Mouse (Mus musculus): ENCODE measurements around the gene Prkar2b. TPM values are rescaled to one million over a fixed set of nuclear protein-coding genes. Genes with fewer than 3 reads are reported as not detected.
"Not testable (repeated sequence)": the region's sequence is repeated elsewhere in the genome, so short reads cannot be mapped to it uniquely, and the experiment has no call there.

The Prkar2b gene
- total and polyA plus RNA-seq, 2 experiments from 2014 or later = 132 to 182 TPM

DNA sequence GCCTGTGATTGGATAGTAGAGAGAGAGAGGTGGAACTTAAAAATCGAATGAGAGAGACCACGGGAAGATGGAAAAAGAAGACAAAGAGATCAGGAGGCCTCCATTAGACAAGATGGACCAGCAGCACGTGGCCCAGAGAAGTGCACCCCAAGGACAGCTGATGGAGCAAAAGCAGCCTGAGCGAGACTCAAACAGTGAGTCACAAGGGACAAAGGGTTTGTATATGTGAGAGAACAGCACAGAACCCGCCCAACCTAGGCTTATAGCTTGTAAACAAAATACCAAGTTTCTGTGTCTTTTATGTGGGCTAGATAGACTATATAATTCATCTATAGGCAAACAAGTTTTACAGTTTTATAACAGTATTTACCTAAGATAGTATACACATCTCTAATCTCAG, 50.0 kb downstream of the Prkar2b start:
- ATAC-seq (ENCODE audit: low FRiP score) (no peak), DNase-seq (ENCODE audit: low spot score) (no peak)
- Histone ChIP-seq H3K4me2 (ENCODE audit: low read depth, low read length, poor library complexity, severe bottlenecking) (no peak overlapping the region), H3K9me3 (ENCODE audit: low read length) (0 out of 2 replicates have a peak, but pooled peaks cover 4% of the 10 kb centered on the region), H3K4me3 (ENCODE audit: low read depth, low read length) (no peak overlapping the region), H3K4me1 (ENCODE audit: insufficient read depth, low read length) (no peaks in the 10 kb centered on the region), H3K9ac (replicated peaks; ENCODE audit: low read length, poor library complexity, severe bottlenecking) (no peak overlapping the region), H3K36me3 (ENCODE audit: insufficient read depth, low read length) (no peaks in the 10 kb centered on the region), H3K27me3 (ENCODE audit: insufficient read depth, low read length) (no peaks in the 10 kb centered on the region), H3K27ac (ENCODE audit: low read depth, low read length) (no peak overlapping the region)
- TF ChIP-seq CTCF (IDR thresholded peaks at IDR 0.05) = no peak
- WGBS = 93% methylated on average over 5 of the region's 5 CpGs

DNA sequence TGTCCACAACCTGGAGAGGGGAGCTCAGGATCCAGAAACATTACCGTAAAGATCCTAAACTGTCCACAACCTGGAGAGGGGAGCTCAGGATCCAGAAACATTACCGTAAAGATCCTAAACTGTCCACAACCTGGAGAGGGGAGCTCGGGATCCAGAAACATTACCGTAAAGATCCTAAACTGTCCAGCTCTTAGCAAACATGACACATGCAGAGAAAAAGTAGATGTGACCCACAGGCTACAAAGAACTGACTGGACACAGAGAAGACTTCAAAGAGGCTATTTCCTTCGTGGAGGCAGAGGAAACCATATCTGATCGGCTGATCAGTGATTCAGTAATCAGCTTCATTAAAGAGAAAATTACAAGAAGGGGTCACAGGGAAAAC, 51.1 kb downstream of the Prkar2b start:
- H3K36me3 ChIP-seq (ENCODE audit: insufficient read depth, low read length); H3K4me1 ChIP-seq (ENCODE audit: insufficient read depth, low read length); H3K4me2 ChIP-seq (ENCODE audit: low read depth, low read length, poor library complexity, severe bottlenecking); ATAC-seq (ENCODE audit: low FRiP score); H3K9ac ChIP-seq (replicated peaks; ENCODE audit: low read length, poor library complexity, severe bottlenecking); H3K9me3 ChIP-seq (ENCODE audit: low read length); H3K4me3 ChIP-seq (ENCODE audit: low read depth, low read length); DNase-seq (ENCODE audit: low spot score); H3K27ac ChIP-seq (ENCODE audit: low read depth, low read length); H3K27me3 ChIP-seq (ENCODE audit: insufficient read depth, low read length): not testable (repeated sequence)
- 56% methylated on average over 4 of the region's 6 CpGs for WGBS

- Histone ChIP-seq H3K4me1 (ENCODE audit: insufficient read depth, low read length) (no peaks in the 10 kb centered on the region), H3K9me3 (ENCODE audit: low read length) (0 out of 2 replicates have a peak, but pooled peaks cover 4% of the 10 kb centered on the region), H3K36me3 (ENCODE audit: insufficient read depth, low read length) (no peaks in the 10 kb centered on the region), H3K4me3 (ENCODE audit: low read depth, low read length) (no peak overlapping the region), H3K9ac (replicated peaks; ENCODE audit: low read length, poor library complexity, severe bottlenecking) (no peak overlapping the region), H3K27me3 (ENCODE audit: insufficient read depth, low read length) (no peaks in the 10 kb centered on the region), H3K27ac (ENCODE audit: low read depth, low read length) (no peak overlapping the region), H3K4me2 (ENCODE audit: low read depth, low read length, poor library complexity, severe bottlenecking) (no peak overlapping the region)
- WGBS = 24% methylated on average over 8 of the region's 8 CpGs
- TF ChIP-seq CTCF (IDR thresholded peaks at IDR 0.05) = no peak
- ATAC-seq (ENCODE audit: low FRiP score) (no peak), DNase-seq (ENCODE audit: low spot score) (no peak)
Observed at GRCm38 (mm10) chr12:32009267-32009984, 51.7 kb downstream of the Prkar2b start.

GRCm38 (mm10) chr12:32008728-32009127, 52.4 kb downstream of the Prkar2b start:
- 80% methylated on average over 5 of the region's 5 CpGs for WGBS
- no peak for TF ChIP-seq CTCF (IDR thresholded peaks at IDR 0.05)
- ATAC-seq (ENCODE audit: low FRiP score) = no peak

GRCm38 (mm10) chr12:32007646-32008045, 53.5 kb downstream of the Prkar2b start:
- Histone ChIP-seq H3K9me3 (ENCODE audit: low read length) (0 out of 2 replicates have a peak, but pooled peaks cover 4% of the 10 kb centered on the region), H3K36me3 (ENCODE audit: insufficient read depth, low read length) (no peaks in the 10 kb centered on the region), H3K4me2 (ENCODE audit: low read depth, low read length, poor library complexity, severe bottlenecking) (no peak overlapping the region), H3K27ac (ENCODE audit: low read depth, low read length) (no peak overlapping the region), H3K4me1 (ENCODE audit: insufficient read depth, low read length) (no peaks in the 10 kb centered on the region), H3K9ac (replicated peaks; ENCODE audit: low read length, poor library complexity, severe bottlenecking) (no peak overlapping the region), H3K4me3 (ENCODE audit: low read depth, low read length) (no peak overlapping the region), H3K27me3 (ENCODE audit: insufficient read depth, low read length) (no peaks in the 10 kb centered on the region)
- TF ChIP-seq CTCF (IDR thresholded peaks at IDR 0.05) = no peak
- 75% methylated on average over 4 of the region's 4 CpGs for WGBS
- DNase-seq (ENCODE audit: low spot score) (no peak), ATAC-seq (ENCODE audit: low FRiP score) (no peak)

More at GRCm38 (mm10) chr12:32008728-32009127, 52.4 kb downstream of the Prkar2b start:
- Histone ChIP-seq H3K9ac (replicated peaks; ENCODE audit: low read length, poor library complexity, severe bottlenecking) (no peak overlapping the region), H3K9me3 (ENCODE audit: low read length) (0 out of 2 replicates have a peak, but pooled peaks cover 4% of the 10 kb centered on the region), H3K4me2 (ENCODE audit: low read depth, low read length, poor library complexity, severe bottlenecking) (no peak overlapping the region), H3K4me3 (ENCODE audit: low read depth, low read length) (no peak overlapping the region), H3K27ac (ENCODE audit: low read depth, low read length) (no peak overlapping the region), H3K27me3 (ENCODE audit: insufficient read depth, low read length) (no peaks in the 10 kb centered on the region), H3K4me1 (ENCODE audit: insufficient read depth, low read length) (no peaks in the 10 kb centered on the region), H3K36me3 (ENCODE audit: insufficient read depth, low read length) (no peaks in the 10 kb centered on the region)
- no peak for DNase-seq (ENCODE audit: low spot score)

- Histone ChIP-seq H3K9me3 (ENCODE audit: low read length) (0 out of 2 replicates have a peak, but pooled peaks cover 4% of the 10 kb centered on the region), H3K4me1 (ENCODE audit: insufficient read depth, low read length) (no peaks in the 10 kb centered on the region), H3K4me3 (ENCODE audit: low read depth, low read length) (no peak overlapping the region), H3K4me2 (ENCODE audit: low read depth, low read length, poor library complexity, severe bottlenecking) (no peak overlapping the region), H3K27me3 (ENCODE audit: insufficient read depth, low read length) (no peaks in the 10 kb centered on the region), H3K36me3 (ENCODE audit: insufficient read depth, low read length) (no peaks in the 10 kb centered on the region), H3K9ac (replicated peaks; ENCODE audit: low read length, poor library complexity, severe bottlenecking) (no peak overlapping the region), H3K27ac (ENCODE audit: low read depth, low read length) (no peak overlapping the region)
- no peak for ATAC-seq (ENCODE audit: low FRiP score)
- WGBS = 80% methylated on average over 8 of the region's 8 CpGs
- DNase-seq (ENCODE audit: low spot score) = no peak
- TF ChIP-seq CTCF (IDR thresholded peaks at IDR 0.05) = no peak
Observed at GRCm38 (mm10) chr12:32007040-32007439, 54.1 kb downstream of the Prkar2b start.

Measured in midbrain, postnatal 0 days (tissue).